Mouse (Mus musculus) C2C12 (cell line): ENCODE results near the gene Soat2.

ENCODE experiments used
- CEBPB ChIP-seq: IDR thresholded peaks from one replicate; pipeline ENCODE4 v1.6.1; 2011; ENCODE audit warnings: low read depth, mild to moderate bottlenecking, control low read depth, moderate library complexity
- CTCF ChIP-seq: IDR thresholded peaks from one replicate; pipeline ENCODE4 v1.5.1; 2011; ENCODE audit not compliant: control insufficient read depth, insufficient read depth, insufficient read length
- FOSL1 ChIP-seq: IDR thresholded peaks from one replicate; pipeline ENCODE4 v1.8.0; 2011; ENCODE audit warnings: mild to moderate bottlenecking, low read length; ENCODE audit not compliant: poor library complexity, insufficient read depth, severe bottlenecking
- MAX ChIP-seq: IDR thresholded peaks from one replicate; pipeline ENCODE4 v1.6.1; 2011; ENCODE audit warnings: mild to moderate bottlenecking, control low read depth
- MYOD1 ChIP-seq: IDR thresholded peaks from one replicate; pipeline ENCODE4 v1.6.1; 2011; ENCODE audit warnings: low read depth; ENCODE audit not compliant: control insufficient read depth, insufficient read length
- USF1 ChIP-seq: IDR thresholded peaks from one replicate; pipeline ENCODE4 v1.6.1; 2011; ENCODE audit warnings: low read depth, mild to moderate bottlenecking, control low read depth, moderate library complexity

GRCm38 (mm10) chr15:102134709-102135108, 15.6 kb upstream of the Soat2 start:
- TF ChIP-seq FOSL1 = no peak
- no peak for TF ChIP-seq CTCF
- TF ChIP-seq MAX = no peak
- no peak for TF ChIP-seq USF1
- TF ChIP-seq CEBPB = no peak
- TF ChIP-seq MYOD1 = no peak
